Mouse (Mus musculus): Measurements from ENCODE around the gene Clnk. TPM values are rescaled to one million over a fixed set of nuclear protein-coding genes. Genes with fewer than 3 reads are reported as not detected.

Clnk gene
- polyA plus RNA-seq, 1 experiment from 2014 or later = not detected

DNA sequence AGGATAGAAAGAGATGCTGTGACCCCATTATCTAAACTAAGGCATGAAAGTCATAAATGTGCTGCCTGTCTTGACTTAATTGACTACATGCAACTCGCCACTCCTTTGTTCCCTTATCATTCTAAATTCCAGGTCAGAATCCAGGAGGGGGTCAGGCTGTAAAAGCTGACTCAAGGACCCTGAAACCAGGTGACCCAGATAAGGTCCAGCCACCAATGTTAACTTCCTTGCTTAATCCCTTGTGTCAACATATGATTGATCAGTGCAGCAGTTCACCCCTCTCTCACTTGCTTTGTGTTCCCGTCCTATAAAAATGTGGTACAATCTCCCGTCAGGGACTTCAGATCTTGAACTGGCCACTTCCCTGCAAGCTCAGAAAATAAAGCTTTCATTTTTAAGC, 31.1 kb downstream of the Clnk start:
- Histone ChIP-seq H3K4me3 (no peak overlapping the region), H3K27ac (no peak overlapping the region), H3K4me2 (no peak overlapping the region), H3K4me1 (peaks cover 5% of the 10 kb centered on the region; the same call in 1 of the 2 replicates), H3K27me3 (no peaks in the 10 kb centered on the region), H3K9me3 (no peaks in the 10 kb centered on the region), H3K36me3 (no peaks in the 10 kb centered on the region), H3K9ac (no peak overlapping the region)
- no peak for ATAC-seq (ENCODE audit: insufficient number of reproducible peaks, insufficient read depth, low FRiP score, low TSS enrichment, low read depth)
- 55% methylated on average over 3 of the region's 3 CpGs for WGBS

GRCm38 (mm10) chr5:38844312-38844711, 32.3 kb downstream of the Clnk start:
- Histone ChIP-seq H3K4me2 (no peak overlapping the region), H3K9me3 (no peaks in the 10 kb centered on the region), H3K27me3 (no peaks in the 10 kb centered on the region), H3K9ac (no peak overlapping the region), H3K4me3 (no peak overlapping the region), H3K36me3 (no peaks in the 10 kb centered on the region), H3K27ac (no peak overlapping the region), H3K4me1 (peaks cover 5% of the 10 kb centered on the region; the same call in 1 of the 2 replicates)
- WGBS = 70% methylated on average over 2 of the region's 2 CpGs
- no peak for ATAC-seq (ENCODE audit: insufficient number of reproducible peaks, insufficient read depth, low FRiP score, low TSS enrichment, low read depth)

DNA sequence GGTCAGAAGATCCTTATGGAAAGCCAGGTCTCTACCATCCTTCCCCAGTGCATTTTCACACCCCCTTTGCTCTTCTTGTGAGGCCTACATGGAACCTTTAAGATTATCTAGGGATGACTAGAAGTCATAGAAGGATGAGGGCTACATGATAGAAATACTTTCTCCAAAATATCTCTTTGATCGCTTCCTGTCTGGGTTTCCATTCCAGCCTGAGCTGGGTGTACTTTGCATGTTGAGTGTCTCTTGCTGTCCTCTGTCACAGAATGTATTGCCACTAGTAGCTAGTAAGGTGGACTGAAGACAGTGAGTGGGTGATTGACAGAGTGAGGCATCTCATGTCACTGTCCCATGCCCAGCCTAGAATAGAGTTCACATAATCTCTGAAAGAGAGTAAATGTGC, 36.6 kb downstream of the Clnk start:
- 93% methylated on average over 1 of the region's 1 CpGs for WGBS
- Histone ChIP-seq H3K4me2 (no peak overlapping the region), H3K27ac (no peak overlapping the region), H3K9me3 (no peaks in the 10 kb centered on the region), H3K36me3 (no peaks in the 10 kb centered on the region), H3K9ac (no peak overlapping the region), H3K4me3 (no peak overlapping the region), H3K4me1 (peaks cover 5% of the 10 kb centered on the region; the same call in 1 of the 2 replicates), H3K27me3 (no peaks in the 10 kb centered on the region)
- ATAC-seq (ENCODE audit: insufficient number of reproducible peaks, insufficient read depth, low FRiP score, low TSS enrichment, low read depth) = no peak

DNA sequence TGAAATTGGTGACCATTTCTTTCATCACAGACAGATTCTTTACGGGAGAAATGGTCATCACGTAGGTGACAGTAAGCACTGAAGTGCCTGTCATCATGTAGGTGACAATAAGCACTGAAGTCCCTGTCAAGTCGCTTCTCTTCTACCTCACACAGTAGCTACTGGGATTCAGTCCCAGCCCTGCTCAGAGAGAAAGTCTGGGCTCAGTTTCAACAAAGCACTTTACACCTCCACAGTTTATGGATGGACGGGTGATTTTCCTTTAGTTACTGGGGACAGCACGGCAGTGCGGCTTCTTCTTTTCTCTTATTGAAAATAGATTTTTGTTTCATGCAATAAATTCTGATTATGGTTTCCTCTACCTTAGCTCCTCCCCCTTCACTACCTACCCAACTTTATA, 49.3 kb downstream of the Clnk start:
- no peaks in the 10 kb centered on the region for H3K27me3 ChIP-seq
- no peaks in the 10 kb centered on the region for H3K36me3 ChIP-seq
- no peaks in the 10 kb centered on the region for H3K4me1 ChIP-seq
- H3K4me3 ChIP-seq = no peak overlapping the region
- ATAC-seq (ENCODE audit: insufficient number of reproducible peaks, insufficient read depth, low FRiP score, low TSS enrichment, low read depth) = no peak
- no peaks in the 10 kb centered on the region for H3K9me3 ChIP-seq
- no peak overlapping the region for H3K27ac ChIP-seq
- 92% methylated on average over 6 of the region's 6 CpGs for WGBS
- H3K4me2 ChIP-seq = no peak overlapping the region
- no peak overlapping the region for H3K9ac ChIP-seq

DNA sequence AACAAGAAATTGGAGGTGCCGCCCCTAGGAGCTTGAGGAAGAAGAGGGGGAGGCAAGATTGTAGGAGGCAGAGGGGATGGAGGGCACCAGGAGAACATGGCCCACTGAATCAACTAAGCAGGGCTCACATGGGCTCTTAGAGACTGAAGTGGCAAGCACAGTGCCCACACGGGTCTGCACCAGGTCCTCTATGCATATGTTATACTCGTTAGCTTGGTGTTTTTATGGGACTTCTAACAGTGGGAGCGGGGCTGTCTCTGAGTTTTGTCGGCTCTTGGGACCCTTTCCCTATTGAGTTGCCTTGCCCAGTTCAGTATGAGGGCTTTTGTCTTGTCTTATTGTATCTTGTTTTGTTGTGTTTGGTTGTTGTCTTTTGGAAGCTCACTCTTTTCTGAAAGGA, 50.0 kb downstream of the Clnk start:
- H3K9ac ChIP-seq = no peak overlapping the region
- no peak overlapping the region for H3K4me2 ChIP-seq
- H3K36me3 ChIP-seq = no peaks in the 10 kb centered on the region
- H3K27me3 ChIP-seq = no peaks in the 10 kb centered on the region
- ATAC-seq (ENCODE audit: insufficient number of reproducible peaks, insufficient read depth, low FRiP score, low TSS enrichment, low read depth) = no peak
- H3K4me3 ChIP-seq = no peak overlapping the region
- no peak overlapping the region for H3K27ac ChIP-seq
- no peaks in the 10 kb centered on the region for H3K9me3 ChIP-seq
- 83% methylated on average over 5 of the region's 5 CpGs for WGBS
- no peaks in the 10 kb centered on the region for H3K4me1 ChIP-seq

- Histone ChIP-seq H3K9me3 (no peaks in the 10 kb centered on the region), H3K4me3 (no peak overlapping the region), H3K9ac (no peak overlapping the region), H3K27me3 (no peaks in the 10 kb centered on the region), H3K27ac (no peak overlapping the region), H3K4me1 (no peaks in the 10 kb centered on the region), H3K36me3 (no peaks in the 10 kb centered on the region), H3K4me2 (no peak overlapping the region)
- 70% methylated on average over 14 of the region's 14 CpGs for WGBS
- ATAC-seq (ENCODE audit: insufficient number of reproducible peaks, insufficient read depth, low FRiP score, low TSS enrichment, low read depth) = no peak
These were observed 52.3 kb downstream of the Clnk start for GRCm38 (mm10) chr5:38824132-38824965.

DNA sequence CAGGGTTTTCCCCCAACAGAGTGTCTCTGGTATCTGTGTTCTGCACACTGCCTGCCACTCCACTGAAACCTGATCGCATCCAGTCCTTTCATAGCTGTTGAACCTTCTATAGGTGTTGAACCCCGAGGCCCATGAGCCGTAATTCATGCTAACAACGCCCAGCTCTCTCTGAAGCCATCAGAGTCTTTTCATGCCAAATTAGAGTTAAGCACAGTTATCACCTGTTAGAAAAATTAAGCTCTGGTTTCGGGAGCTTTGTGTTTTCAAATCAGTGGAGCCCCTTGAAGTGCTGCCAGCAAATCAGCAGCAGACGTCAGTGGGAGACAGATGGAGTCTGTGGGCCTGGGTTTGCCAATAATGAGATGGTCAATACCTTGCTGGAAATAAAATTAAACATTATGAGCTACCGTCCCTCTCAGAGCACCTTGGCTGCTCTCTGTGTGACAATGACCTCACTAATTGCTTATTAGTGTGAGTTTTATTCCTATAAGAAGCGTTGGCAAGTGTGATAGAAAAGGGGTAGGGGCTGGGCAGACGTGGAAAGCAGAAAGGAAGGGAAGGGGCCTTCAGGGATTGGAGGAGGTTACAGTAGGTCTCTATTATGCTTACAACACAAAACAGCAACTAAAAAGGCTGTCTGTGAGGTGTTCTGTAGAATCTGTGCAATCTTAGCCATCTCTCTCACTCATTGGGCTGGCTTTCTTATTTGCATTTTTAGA, 63.1 kb downstream of the Clnk start:
- 0 out of 2 replicates have a peak, but pooled peaks have one; percentile 66 for ATAC-seq (ENCODE audit: insufficient number of reproducible peaks, insufficient read depth, low FRiP score, low TSS enrichment, low read depth)
- WGBS = 15% methylated on average over 9 of the region's 9 CpGs

DNA sequence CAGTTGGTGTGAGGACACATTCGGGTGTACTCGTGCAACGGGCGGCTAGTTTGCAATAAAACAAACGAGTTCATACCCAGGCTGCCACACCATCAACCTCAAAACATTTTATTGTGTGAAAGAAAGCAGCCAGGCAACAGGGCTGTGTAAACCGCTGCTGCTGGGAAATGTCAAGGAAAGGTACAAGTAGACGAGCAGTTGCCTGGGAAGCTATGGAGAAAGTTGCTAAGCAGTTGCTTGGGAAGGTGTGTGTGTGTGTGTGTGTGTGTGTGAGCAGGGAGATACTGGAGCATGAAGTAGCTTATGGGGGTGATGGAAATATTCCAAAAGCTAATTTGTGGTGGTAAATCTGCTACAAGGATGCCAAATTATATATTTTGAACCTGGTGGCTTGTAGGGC, 63.7 kb downstream of the Clnk start:
- Histone ChIP-seq H3K36me3 (no peaks in the 10 kb centered on the region), H3K4me3 (no peak overlapping the region), H3K4me1 (peaks cover 23% of the 10 kb centered on the region), H3K27ac (no peak overlapping the region), H3K4me2 (peak overlapping the region; percentile 20; the same call in 1 of the 2 replicates), H3K27me3 (no peaks in the 10 kb centered on the region), H3K9me3 (no peaks in the 10 kb centered on the region), H3K9ac (no peak overlapping the region)
- WGBS = 58% methylated on average over 7 of the region's 7 CpGs
- no peak for ATAC-seq (ENCODE audit: insufficient number of reproducible peaks, insufficient read depth, low FRiP score, low TSS enrichment, low read depth)

More for the DNA sequence above, 63.1 kb downstream of the Clnk start:
- Histone ChIP-seq H3K4me1 (peaks cover 23% of the 10 kb centered on the region), H3K9me3 (no peaks in the 10 kb centered on the region), H3K9ac (no peak overlapping the region), H3K4me3 (no peak overlapping the region), H3K27me3 (no peaks in the 10 kb centered on the region), H3K4me2 (no peak overlapping the region), H3K36me3 (no peaks in the 10 kb centered on the region), H3K27ac (no peak overlapping the region)

DNA sequence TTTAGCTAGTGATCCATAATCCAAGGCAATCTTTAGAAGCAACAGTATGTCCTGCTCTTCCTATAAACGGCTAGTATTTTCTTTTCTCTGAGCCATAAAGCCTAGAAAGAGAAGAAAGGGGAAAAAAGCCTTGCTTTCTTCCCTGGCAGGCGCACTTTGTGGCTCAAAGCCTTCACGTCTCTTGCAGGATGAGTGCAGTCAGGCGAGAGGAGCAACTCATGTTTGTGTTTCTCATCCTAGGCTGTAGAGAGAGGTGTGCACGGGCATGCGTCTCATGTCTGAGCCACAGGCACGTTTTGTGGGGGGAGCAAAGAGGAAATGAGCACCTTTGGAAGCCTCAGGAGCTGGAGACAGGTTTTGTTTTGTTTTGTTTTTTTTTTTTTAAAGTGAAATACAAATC, 64.2 kb downstream of the Clnk start:
- Histone ChIP-seq H3K9ac (no peak overlapping the region), H3K36me3 (no peaks in the 10 kb centered on the region), H3K27ac (no peak overlapping the region), H3K4me1 (peaks cover 23% of the 10 kb centered on the region), H3K27me3 (no peaks in the 10 kb centered on the region), H3K4me2 (peak overlapping the region; percentile 20), H3K4me3 (no peak overlapping the region), H3K9me3 (no peaks in the 10 kb centered on the region)
- no peak for ATAC-seq (ENCODE audit: insufficient number of reproducible peaks, insufficient read depth, low FRiP score, low TSS enrichment, low read depth)
- WGBS = 49% methylated on average over 7 of the region's 7 CpGs

GRCm38 (mm10) chr5:38798910-38799309, 77.7 kb downstream of the Clnk start:
- Histone ChIP-seq H3K4me1 (no peaks in the 10 kb centered on the region), H3K27me3 (no peaks in the 10 kb centered on the region), H3K9ac (no peak overlapping the region), H3K4me2 (no peak overlapping the region), H3K9me3 (no peaks in the 10 kb centered on the region), H3K27ac (no peak overlapping the region), H3K4me3 (no peak overlapping the region), H3K36me3 (no peaks in the 10 kb centered on the region)
- WGBS = 67% methylated on average over 7 of the region's 7 CpGs
- no peak for ATAC-seq (ENCODE audit: insufficient number of reproducible peaks, insufficient read depth, low FRiP score, low TSS enrichment, low read depth)

DNA sequence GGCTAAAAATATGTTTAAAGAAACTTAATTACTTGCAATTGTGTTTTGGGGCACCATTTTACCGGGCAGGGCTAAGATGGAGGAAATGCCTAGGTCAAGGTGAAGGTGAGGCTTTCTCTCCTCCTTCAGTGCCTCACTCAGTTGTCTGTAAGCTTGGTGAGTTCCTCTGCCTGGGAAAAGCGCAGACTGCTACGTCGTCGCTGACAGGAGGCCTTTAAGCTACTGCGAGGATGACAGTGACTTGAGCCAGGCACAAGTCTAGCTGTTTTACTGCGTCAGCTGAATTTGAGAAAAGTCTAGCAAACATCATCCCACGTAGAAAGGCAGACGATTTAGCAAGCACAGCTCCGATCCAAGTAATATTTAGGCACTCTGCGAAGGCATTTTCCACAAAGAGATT, 81.5 kb downstream of the Clnk start:
- Histone ChIP-seq H3K27ac (no peak overlapping the region), H3K4me2 (no peak overlapping the region), H3K27me3 (no peaks in the 10 kb centered on the region), H3K9me3 (no peaks in the 10 kb centered on the region), H3K4me3 (no peak overlapping the region), H3K4me1 (no peaks in the 10 kb centered on the region), H3K36me3 (no peaks in the 10 kb centered on the region), H3K9ac (no peak overlapping the region)
- ATAC-seq (ENCODE audit: insufficient number of reproducible peaks, insufficient read depth, low FRiP score, low TSS enrichment, low read depth) = no peak
- WGBS = 64% methylated on average over 11 of the region's 11 CpGs

GRCm38 (mm10) chr5:38791116-38791515, 85.5 kb downstream of the Clnk start:
- 82% methylated on average over 2 of the region's 2 CpGs for WGBS
- H3K4me2 ChIP-seq = no peak overlapping the region
- no peaks in the 10 kb centered on the region for H3K27me3 ChIP-seq
- H3K9ac ChIP-seq = no peak overlapping the region
- H3K4me3 ChIP-seq = no peak overlapping the region
- H3K36me3 ChIP-seq = no peaks in the 10 kb centered on the region
- ATAC-seq (ENCODE audit: insufficient number of reproducible peaks, insufficient read depth, low FRiP score, low TSS enrichment, low read depth) = no peak
- peaks cover 24% of the 10 kb centered on the region for H3K4me1 ChIP-seq
- no peaks in the 10 kb centered on the region for H3K9me3 ChIP-seq
- H3K27ac ChIP-seq = no peak overlapping the region
